Mouse (Mus musculus) small intestine, adult 2 months (tissue): ENCODE results near the gene Sytl3. TPM values are rescaled to one million over a fixed set of nuclear protein-coding genes. Genes with fewer than 3 reads are reported as not detected.
"Not testable (repeated sequence)": the region's sequence is repeated elsewhere in the genome, so short reads cannot be mapped to it uniquely, and the experiment has no call there.

Source experiments
- H3K27ac ChIP-seq: fragments of 200-500 bp; 2 replicates; pipeline ENCODE4 v1.5.1; 2012; ENCODE audit warnings: low read depth, low read length, control low read depth, inconsistent platforms; ENCODE audit not compliant: insufficient read depth
- H3K27me3 ChIP-seq: fragments of 200-500 bp; 2 replicates; pipeline ENCODE4 v1.6.1; 2012; ENCODE audit warnings: mild to moderate bottlenecking, moderate library complexity, low read length, inconsistent platforms; ENCODE audit not compliant: control insufficient read depth, insufficient read depth
- H3K36me3 ChIP-seq: fragments of 200-500 bp; 2 replicates; pipeline ENCODE4 v1.6.1; 2012; ENCODE audit warnings: mild to moderate bottlenecking, low read length, control low read depth, inconsistent platforms; ENCODE audit not compliant: control insufficient read depth, insufficient read depth
- H3K4me1 ChIP-seq: fragments of 200-500 bp; 2 replicates; pipeline ENCODE4 v1.6.1; 2012; ENCODE audit warnings: low read length, inconsistent platforms, mixed read lengths; ENCODE audit not compliant: control insufficient read depth, insufficient read depth, insufficient read length
- H3K4me3 ChIP-seq: fragments of 200-500 bp; 2 replicates; pipeline ENCODE4 v1.5.1; 2012; ENCODE audit warnings: low read depth, mild to moderate bottlenecking, control low read depth, inconsistent platforms, low read length, moderate library complexity
- CTCF ChIP-seq: fragments of 200-500 bp; IDR thresholded peaks from 2 replicates; pipeline ENCODE4 v1.5.1; 2012; ENCODE audit warnings: low read depth, mild to moderate bottlenecking, control low read depth, inconsistent platforms, low read length, moderate library complexity, mixed read lengths; ENCODE audit not compliant: insufficient replicate concordance, insufficient read length; ENCODE audit errors: extremely low read depth
- POLR2A ChIP-seq: fragments of 200-500 bp; IDR thresholded peaks from 2 replicates; pipeline ENCODE4 v1.6.1; 2012; ENCODE audit warnings: low read depth, mild to moderate bottlenecking, control low read depth, inconsistent platforms, low read length, moderate library complexity
- WGBS: fragments of 180-500 bp; shearing (Covaris S2); methylation state at CpG from one replicate; pipeline ENCODE4 v1.1.7; 2018; 5-methylcytosine and 5-hydroxymethylcytosine counted together
- polyA plus RNA-seq: library from polyadenylated mRNA; depleted of rRNA; stranded (reverse); fragments of >200 nt; gene quantifications from 2 replicates; pipeline ENCODE4 v1.2.3, GENCODE M21; 2012

The Sytl3 gene
- polyA plus RNA-seq, 1 experiment, result 6.4 TPM

GRCm38 (mm10) chr17:6632850-6633249 is 26.0 kb upstream of the Sytl3 start:
- 93% methylated on average over 6 of the region's 6 CpGs for WGBS
- not testable (repeated sequence) for H3K27ac ChIP-seq, H3K4me3 ChIP-seq, H3K36me3 ChIP-seq, H3K27me3 ChIP-seq, H3K4me1 ChIP-seq

GRCm38 (mm10) chr17:6635781-6636180 is 23.1 kb upstream of the Sytl3 start:
- H3K4me3 ChIP-seq, H3K4me1 ChIP-seq, H3K27me3 ChIP-seq, H3K27ac ChIP-seq, H3K36me3 ChIP-seq: not testable (repeated sequence)
- WGBS, result 76% methylated on average over 2 of the region's 4 CpGs

- Histone ChIP-seq H3K27me3 (no peaks in the 10 kb centered on the region), H3K4me1 (0 out of 2 replicates have a peak, but pooled peaks cover 2% of the 10 kb centered on the region), H3K4me3 (no peak overlapping the region), H3K36me3 (no peaks in the 10 kb centered on the region), H3K27ac (no peak overlapping the region)
- no peak for TF ChIP-seq CTCF
- TF ChIP-seq POLR2A, result no peak
- WGBS, result 77% methylated on average over 5 of the region's 5 CpGs
These were observed 22.0 kb upstream of the Sytl3 start for GRCm38 (mm10) chr17:6636861-6637260.

- H3K36me3 ChIP-seq, H3K4me3 ChIP-seq, H3K27me3 ChIP-seq, H3K4me1 ChIP-seq, H3K27ac ChIP-seq: not testable (repeated sequence)
- 96% methylated on average over 4 of the region's 4 CpGs for WGBS
These were observed 21.5 kb upstream of the Sytl3 start for GRCm38 (mm10) chr17:6637434-6637833.

GRCm38 (mm10) chr17:6638444-6638843 is 20.4 kb upstream of the Sytl3 start:
- WGBS, result 85% methylated on average over 8 of the region's 8 CpGs

GRCm38 (mm10) chr17:6639486-6639885 is 19.4 kb upstream of the Sytl3 start:
- not testable (repeated sequence) for H3K4me1 ChIP-seq, H3K36me3 ChIP-seq, H3K27me3 ChIP-seq, H3K27ac ChIP-seq, H3K4me3 ChIP-seq
- 94% methylated on average over 16 of the region's 21 CpGs for WGBS

More at GRCm38 (mm10) chr17:6638444-6638843, 20.4 kb upstream of the Sytl3 start:
- not testable (repeated sequence) for H3K4me1 ChIP-seq, H3K4me3 ChIP-seq, H3K27me3 ChIP-seq, H3K27ac ChIP-seq, H3K36me3 ChIP-seq

- not testable (repeated sequence) for H3K4me3 ChIP-seq, H3K27me3 ChIP-seq, H3K27ac ChIP-seq, H3K36me3 ChIP-seq, H3K4me1 ChIP-seq
- WGBS, result 93% methylated on average over 10 of the region's 10 CpGs
These were observed 18.8 kb upstream of the Sytl3 start for GRCm38 (mm10) chr17:6640044-6640637.

- H3K4me1 ChIP-seq, H3K4me3 ChIP-seq, H3K36me3 ChIP-seq, H3K27me3 ChIP-seq, H3K27ac ChIP-seq: not testable (repeated sequence)
- 53% methylated on average over 14 of the region's 14 CpGs for WGBS
These were observed 18.0 kb upstream of the Sytl3 start for GRCm38 (mm10) chr17:6640771-6641429.

GRCm38 (mm10) chr17:6644210-6644609 is 14.7 kb upstream of the Sytl3 start:
- H3K4me3 ChIP-seq, H3K36me3 ChIP-seq: not testable (repeated sequence)
- WGBS, result 90% methylated on average over 9 of the region's 9 CpGs

GRCm38 (mm10) chr17:6644673-6645072 is 14.2 kb upstream of the Sytl3 start:
- H3K27ac ChIP-seq, H3K36me3 ChIP-seq, H3K4me1 ChIP-seq, H3K4me3 ChIP-seq, H3K27me3 ChIP-seq: not testable (repeated sequence)
- WGBS, result 85% methylated on average over 4 of the region's 4 CpGs

More at GRCm38 (mm10) chr17:6644210-6644609, 14.7 kb upstream of the Sytl3 start:
- H3K4me1 ChIP-seq, H3K27ac ChIP-seq, H3K27me3 ChIP-seq: not testable (repeated sequence)

GRCm38 (mm10) chr17:6645668-6646067 is 13.2 kb upstream of the Sytl3 start:
- not testable (repeated sequence) for H3K4me3 ChIP-seq, H3K4me1 ChIP-seq, H3K27me3 ChIP-seq, H3K27ac ChIP-seq, H3K36me3 ChIP-seq
- 85% methylated on average over 4 of the region's 4 CpGs for WGBS
